Mouse (Mus musculus) liver, embryonic 14.5 days (tissue): ENCODE measurements around the gene B430306N03Rik.

Experiments used
- CTCF ChIP-seq: IDR thresholded peaks from 2 replicates; pipeline ENCODE4 v1.5.1; 2016; ENCODE audit warnings: antibody characterized with exemption, low read depth, control low read depth
- EP300 ChIP-seq: IDR thresholded peaks from 2 replicates; pipeline ENCODE4 v1.6.1; 2016; ENCODE audit warnings: antibody characterized with exemption, low read depth

DNA sequence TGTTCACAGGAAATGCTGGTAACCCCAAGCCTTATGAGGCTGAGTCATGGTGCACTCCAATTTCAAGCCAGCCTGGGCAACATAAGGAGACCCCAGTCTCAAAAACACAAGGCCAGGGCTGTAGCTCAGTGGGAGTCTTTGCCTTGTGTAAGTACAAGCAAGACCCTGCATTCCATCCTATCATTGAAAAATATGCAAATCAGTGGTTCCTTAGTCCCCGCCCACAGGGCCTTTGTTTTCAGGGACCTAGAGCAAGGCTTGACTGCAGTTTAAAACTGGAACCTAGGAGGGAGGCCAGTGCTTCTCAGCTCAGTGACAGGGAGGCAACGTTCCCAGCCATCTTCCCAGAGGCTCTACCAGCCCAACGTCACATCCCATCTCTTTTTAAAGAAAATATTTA, 7.3 kb downstream of the B430306N03Rik start:
- TF ChIP-seq CTCF (no peak), EP300 (no peak)
